Mouse (Mus musculus) heart, adult 8-10 months (tissue): Measurements from ENCODE around the gene Lhpp. TPM values are rescaled to one million over a fixed set of nuclear protein-coding genes. Genes with fewer than 3 reads are reported as not detected.

ENCODE experiments used
- DNase-seq: peaks from one replicate; pipeline ENCODE4 v3.0.0; 2022; ENCODE audit warnings: low spot score
- total RNA-seq, 4 experiments: library from RNA; stranded (reverse); gene quantifications; 2 replicates each; pipeline ENCODE4 v1.2.4; 2022

Lhpp gene
- total RNA-seq, 4 experiments from 2014 or later, result 14.4 to 18.0 (median 16.6) TPM

DNA sequence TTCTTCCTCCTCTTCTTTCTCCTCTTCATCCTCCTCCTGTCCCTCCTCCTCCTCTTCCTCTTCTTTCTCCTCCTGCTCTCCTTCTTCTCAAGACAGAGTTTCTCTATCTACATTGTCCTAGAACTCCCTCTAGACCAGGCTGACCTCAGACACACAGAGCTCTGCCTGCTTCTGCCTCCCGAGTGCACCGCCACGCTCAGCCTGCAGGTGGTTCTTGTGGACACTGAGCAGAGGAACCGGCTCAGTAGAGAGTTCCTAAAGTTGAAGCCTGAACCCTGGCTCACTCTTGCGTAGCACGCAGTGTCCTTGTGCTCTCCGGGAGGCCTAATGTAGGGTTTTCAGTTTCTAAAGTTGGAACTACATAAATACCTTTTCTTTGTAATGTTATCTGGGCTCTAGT is 94.7 kb downstream of the Lhpp start:
- DNase-seq, result no peak

DNA sequence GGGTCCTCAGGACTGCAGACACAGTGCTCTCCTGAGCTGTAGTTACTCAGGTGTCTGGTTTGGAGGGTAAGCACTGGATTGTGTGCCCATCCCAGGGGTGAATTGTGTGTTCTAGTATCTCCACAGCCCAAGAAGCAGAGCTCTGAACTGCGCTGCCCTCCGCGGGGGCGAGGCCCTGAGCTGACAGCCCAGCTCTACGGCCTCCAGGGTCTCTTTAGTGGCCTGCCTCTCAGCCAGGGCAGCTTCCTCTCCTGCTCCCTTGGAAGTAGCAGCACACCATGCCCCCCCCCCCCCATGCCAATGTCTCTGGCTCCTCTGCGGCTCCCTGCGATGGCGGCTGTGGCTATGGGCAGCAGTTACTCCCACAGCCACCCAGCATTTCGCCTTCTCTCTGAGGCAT is 101.1 kb downstream of the Lhpp start:
- no peak for DNase-seq

GRCm38 (mm10) chr7:132712044-132712708 is 101.7 kb downstream of the Lhpp start:
- no peak for DNase-seq

GRCm38 (mm10) chr7:132712956-132713355 is 102.5 kb downstream of the Lhpp start:
- no peak for DNase-seq

DNA sequence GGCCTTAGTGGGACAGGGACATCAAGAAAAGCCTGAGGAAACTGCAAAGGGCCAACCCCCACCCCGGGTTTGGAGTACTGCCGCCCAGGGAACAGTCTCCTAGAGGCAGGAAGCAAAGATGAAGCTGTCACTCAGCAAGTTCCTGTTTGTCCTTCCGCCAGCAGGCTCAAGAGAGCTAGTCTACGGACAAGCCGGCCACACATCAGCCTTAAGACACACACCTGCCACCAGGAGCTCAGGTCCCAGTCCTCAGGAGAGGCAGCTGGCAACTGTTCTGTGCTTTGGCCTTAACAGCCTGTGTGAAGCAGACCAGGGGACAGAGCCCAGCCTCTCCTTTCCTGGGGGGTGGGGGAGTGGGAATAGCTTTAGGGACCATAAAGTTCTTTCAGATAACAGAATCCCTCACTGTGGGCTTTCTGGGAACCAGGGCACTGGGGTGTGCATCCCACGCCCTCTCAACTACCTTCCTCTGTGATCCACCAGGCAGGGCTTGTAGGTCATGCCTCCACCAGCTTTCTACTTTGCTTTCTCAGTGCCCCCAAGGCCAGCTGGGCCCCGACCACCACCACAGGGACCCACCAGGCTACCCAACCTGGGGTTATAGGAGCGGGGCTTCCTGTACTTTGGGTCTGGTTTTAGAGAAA is 103.2 kb downstream of the Lhpp start:
- peak; percentile 67 for DNase-seq

- peak; percentile 89 for DNase-seq
These were observed 103.9 kb downstream of the Lhpp start for GRCm38 (mm10) chr7:132714236-132714923.

- DNase-seq, result no peak
These were observed 104.8 kb downstream of the Lhpp start for GRCm38 (mm10) chr7:132715259-132715658.

DNA sequence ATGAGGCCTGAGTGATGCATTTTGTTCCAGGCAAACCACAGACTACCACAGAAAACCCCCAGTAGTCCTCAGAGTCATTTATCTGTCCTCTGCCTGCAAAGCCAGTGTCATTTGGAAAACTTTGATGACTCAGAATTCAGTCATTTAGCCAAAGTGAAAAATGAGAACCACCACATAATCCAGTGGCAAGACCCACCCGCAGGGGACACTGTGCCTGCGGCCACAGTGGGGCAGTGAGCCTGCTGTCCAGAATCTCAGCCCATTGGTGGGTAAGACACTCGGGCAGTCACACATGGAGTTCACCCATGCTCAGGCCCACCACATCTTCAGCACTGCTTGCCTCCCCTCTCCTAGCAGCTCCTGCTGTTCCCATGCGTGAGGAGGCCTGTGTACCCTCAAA is 109.1 kb downstream of the Lhpp start:
- DNase-seq, result no peak

DNA sequence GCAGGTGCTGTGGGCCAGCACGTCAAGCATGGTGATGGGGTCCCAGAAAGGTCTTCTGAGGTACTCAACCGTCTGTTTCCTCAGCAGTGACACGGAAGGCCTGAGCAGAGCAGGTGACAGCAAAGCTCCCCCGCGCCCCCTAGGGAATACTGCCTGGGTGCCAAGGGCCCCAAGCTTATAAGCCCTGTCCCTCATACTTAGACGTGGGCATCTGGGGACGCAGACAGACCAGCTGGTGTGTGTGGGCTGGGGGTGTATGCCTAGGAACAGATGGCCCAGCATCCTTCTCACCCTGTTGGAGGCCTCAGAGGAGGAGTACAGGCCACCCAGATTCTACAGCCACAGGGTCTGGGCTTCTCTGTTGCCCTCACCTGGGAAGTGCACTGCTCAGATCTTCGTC is 110.1 kb downstream of the Lhpp start:
- DNase-seq, result no peak

GRCm38 (mm10) chr7:132722401-132723370 is 112.2 kb downstream of the Lhpp start:
- no peak for DNase-seq

DNA sequence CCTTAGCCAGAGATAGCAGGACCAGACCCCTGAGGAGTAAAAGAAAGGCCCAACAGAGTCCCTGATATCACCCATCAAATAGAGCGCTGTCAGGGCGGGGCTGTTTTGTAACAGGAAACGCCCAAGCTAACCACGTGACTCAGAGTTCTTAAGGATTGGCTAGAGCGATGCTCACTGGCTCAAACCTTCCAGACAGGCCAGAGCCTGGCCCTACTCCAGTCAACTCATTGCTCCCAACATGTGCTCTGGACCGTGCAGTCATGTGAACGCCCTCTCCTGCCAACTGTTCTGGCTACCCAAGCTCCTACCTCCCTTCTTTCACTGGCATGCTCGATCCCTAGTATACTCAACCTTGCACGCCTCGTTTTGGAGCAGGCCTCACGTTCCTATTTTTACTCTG is 113.5 kb downstream of the Lhpp start:
- peak; percentile 91 for DNase-seq

- DNase-seq, result no peak
These were observed 114.1 kb downstream of the Lhpp start for GRCm38 (mm10) chr7:132724501-132725062.

DNA sequence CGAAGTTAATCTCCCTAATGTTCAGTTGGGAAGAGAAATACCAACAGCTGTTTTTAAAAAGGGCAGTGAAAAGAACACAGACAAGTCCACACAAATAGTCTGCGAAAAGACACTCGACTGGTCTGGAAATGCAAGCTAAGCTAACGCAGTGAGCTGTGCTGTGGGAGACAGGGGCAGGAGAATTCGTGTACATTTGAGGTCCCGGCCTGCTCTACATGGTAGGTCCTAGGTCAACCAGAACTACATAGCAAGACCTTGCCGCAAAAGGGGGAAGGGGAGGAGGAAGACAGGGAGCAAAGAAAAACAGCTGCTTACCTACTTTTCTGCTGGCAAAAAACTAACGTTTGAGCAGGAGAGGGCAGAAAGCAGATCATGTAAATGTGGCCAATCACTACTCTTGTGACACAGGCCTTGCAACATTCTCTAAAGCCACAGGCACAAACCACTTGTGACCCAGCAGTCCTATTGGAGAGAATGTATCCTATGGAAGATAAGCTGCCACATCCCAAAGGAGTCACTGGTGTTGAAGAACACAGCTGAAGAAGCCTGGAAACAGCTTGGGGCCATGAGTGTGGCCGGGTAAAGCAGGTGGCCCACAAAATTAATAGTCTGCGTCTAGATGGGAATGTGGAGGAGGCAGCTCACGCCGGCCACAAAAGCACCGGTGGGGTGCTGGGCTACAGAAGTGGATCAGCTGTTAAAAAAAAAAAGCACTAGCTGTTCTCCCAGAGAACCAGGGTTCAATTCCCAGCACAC is 115.8 kb downstream of the Lhpp start:
- DNase-seq, result no peak

DNA sequence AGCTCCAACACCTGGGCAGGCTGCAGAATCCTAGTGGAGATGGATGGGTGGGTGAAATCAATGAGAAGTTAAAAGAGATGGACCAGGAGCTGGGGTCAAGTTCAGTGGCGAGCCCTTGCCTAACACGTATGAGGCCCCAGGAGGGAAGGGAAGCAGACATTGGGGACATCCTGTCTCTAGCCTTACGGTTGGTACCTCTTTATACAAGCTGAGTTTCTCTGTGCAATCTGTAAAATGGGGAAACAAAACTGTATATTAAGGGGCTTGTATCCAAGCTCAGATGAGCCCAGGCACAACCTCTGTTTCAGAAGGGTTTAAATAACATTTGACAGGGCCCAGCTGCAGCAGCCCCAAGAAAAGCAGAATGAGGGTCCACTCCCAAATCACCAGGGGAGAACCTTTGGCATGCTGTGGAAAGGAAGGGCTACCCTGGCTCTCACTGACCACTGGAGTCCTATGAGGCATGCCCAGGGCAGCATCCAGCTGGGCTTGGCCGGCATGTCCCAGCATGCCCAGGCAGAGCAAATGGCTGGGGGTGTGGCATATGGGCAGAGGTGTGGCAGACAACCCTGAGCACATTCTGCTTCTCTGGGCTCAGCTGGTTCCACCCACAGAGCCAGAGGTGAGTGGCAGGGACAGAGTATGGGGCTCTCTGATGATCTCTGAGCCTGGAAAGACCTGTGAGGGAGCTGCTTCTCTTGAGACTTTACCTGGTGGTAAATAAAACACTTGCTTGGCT is 118.8 kb downstream of the Lhpp start:
- no peak for DNase-seq

GRCm38 (mm10) chr7:132730510-132730909 is 120.1 kb downstream of the Lhpp start:
- no peak for DNase-seq

GRCm38 (mm10) chr7:132731558-132731957 is 121.1 kb downstream of the Lhpp start:
- DNase-seq, result no peak

DNA sequence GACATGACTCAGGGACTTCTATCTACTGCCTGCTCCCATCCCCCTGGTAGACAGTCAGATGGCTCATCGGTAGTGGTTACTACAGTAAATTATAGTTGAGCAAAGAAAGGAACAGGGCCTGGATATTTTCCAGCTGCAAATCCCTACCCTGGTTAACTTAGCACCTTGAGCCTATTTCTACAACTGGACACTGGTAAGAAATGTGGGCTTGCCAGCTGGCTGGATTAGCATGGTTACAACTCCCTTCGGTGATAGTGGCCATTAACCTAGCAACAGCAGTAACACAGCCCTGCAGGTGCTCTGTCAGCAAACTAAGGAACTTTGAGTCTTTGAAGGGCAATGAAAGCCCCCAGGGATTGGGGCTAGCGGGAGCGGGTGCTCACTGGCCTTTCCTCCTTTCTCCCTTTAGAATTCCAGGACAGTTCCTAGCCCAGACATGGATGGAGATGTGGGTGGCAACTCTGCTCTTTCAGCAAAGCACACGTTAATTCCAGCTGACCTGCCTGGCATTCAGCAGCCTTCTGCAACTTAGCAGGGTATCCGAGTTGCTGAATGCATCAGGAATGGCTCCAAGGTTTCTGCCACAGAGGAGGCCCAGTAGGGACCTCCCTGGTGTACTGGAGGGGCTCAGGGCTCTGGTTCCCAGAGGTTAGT is 121.8 kb downstream of the Lhpp start:
- no peak for DNase-seq

DNA sequence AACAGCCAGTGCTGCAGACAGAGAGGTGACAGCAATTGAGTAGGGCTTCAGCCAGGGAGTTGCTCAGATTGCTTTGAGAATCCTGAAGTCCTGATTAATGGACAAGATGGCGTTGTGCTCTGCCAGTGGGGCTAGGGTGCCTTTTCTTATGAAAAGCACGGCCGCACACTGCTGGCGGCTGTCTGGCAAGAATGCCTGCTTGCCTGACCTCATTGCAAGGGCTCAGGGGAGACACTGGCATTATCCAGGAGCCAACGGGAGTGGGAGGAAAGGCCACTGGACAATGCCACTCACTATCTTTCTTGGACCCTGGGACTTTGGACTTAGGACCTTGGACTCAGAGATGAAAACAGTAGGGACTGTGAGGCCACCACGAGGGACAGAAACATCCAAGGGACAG is 123.1 kb downstream of the Lhpp start:
- no peak for DNase-seq

GRCm38 (mm10) chr7:132734222-132734621 is 123.8 kb downstream of the Lhpp start:
- no peak for DNase-seq
